Mouse (Mus musculus) spleen, adult 2 months (tissue): Measurements from ENCODE around the gene Phlda2.

Experiments
- CTCF ChIP-seq: fragments of 200-500 bp; IDR thresholded peaks from 2 replicates; pipeline ENCODE4 v1.5.1; 2011; ENCODE audit warnings: mild to moderate bottlenecking, inconsistent platforms; ENCODE audit not compliant: insufficient read depth, insufficient read length, insufficient replicate concordance; ENCODE audit errors: extremely low read depth
- POLR2A ChIP-seq: fragments of 200-500 bp; IDR thresholded peaks from 2 replicates; pipeline ENCODE4 v1.6.1; 2011; ENCODE audit warnings: low read depth, low read length, inconsistent platforms

- TF ChIP-seq CTCF (no peak), POLR2A (no peak)
Measured at GRCm38 (mm10) chr7:143498584-143498983, 4.4 kb downstream of the Phlda2 start.
